Mouse (Mus musculus) liver, embryonic 14.5 days (tissue): ENCODE measurements at regions not wholly inside any gene's neighbourhood (a gene's known extent, or its start where the extent isn't known, plus 50 kb on each side); places are given as distances from the start of the nearest gene placed in this dataset.

Source experiments
- ATAC-seq: fragments of 200-750 bp; cut with Nextera tagmentation; 2 replicates; pipeline ENCODE4 v1.8.0; 2017; ENCODE audit warnings: moderate number of reproducible peaks, mild to moderate bottlenecking, moderate library complexity; ENCODE audit not compliant: insufficient read depth
- DNase-seq, 3 experiments: peaks; one replicate each; pipeline ENCODE4 v3.0.0-alpha.2; 2012 to 2013; ENCODE audit warnings: low read depth in 3 of 3, low spot score in 3 of 3
- H3K27ac ChIP-seq: fragments of 300-500 bp; sonication (generic); 2 replicates; pipeline ENCODE4 v1.5.1; 2014; ENCODE audit warnings: moderate library complexity, mild to moderate bottlenecking, control low read depth, inconsistent platforms
- H3K27me3 ChIP-seq: fragments of 300-500 bp; sonication (generic); 2 replicates; pipeline ENCODE4 v1.6.1; 2014; ENCODE audit warnings: mild to moderate bottlenecking, low read length, moderate library complexity; ENCODE audit not compliant: control insufficient read depth, insufficient read depth
- H3K36me3 ChIP-seq: fragments of 300-500 bp; sonication (generic); replicated peaks from 2 replicates; pipeline ENCODE4 v1.6.1; 2014; ENCODE audit warnings: low read depth; ENCODE audit not compliant: control insufficient read depth, insufficient read depth
- H3K4me1 ChIP-seq, 2 experiments: fragments of 200-500 bp in 1 of 2; fragments of 300-500 bp in 1 of 2; sonication (generic) in 1 of 2; replicated peaks; 2 replicates each; pipeline ENCODE4 v1.6.1; 2012 to 2014; ENCODE audit warnings: antibody characterized with exemption in 1 of 2, inconsistent platforms in 1 of 2, low read length in 1 of 2; ENCODE audit not compliant: control insufficient read depth in 2 of 2, insufficient read depth in 2 of 2
- H3K4me2 ChIP-seq: fragments of 300-500 bp; sonication (generic); 2 replicates; pipeline ENCODE4 v1.6.1; 2014; ENCODE audit warnings: low read depth, mild to moderate bottlenecking, control low read depth, moderate library complexity
- H3K4me3 ChIP-seq, 2 experiments: fragments of 200-500 bp in 1 of 2; fragments of 300-500 bp in 1 of 2; sonication (generic) in 1 of 2; 2 replicates each; pipeline ENCODE4 v1.5.1; 2012 to 2014; ENCODE audit warnings: low read depth in 2 of 2, low read length in 2 of 2, mild to moderate bottlenecking in 2 of 2, control low read depth in 1 of 2, inconsistent platforms in 1 of 2, moderate library complexity in 1 of 2; ENCODE audit not compliant: insufficient read depth in 1 of 2
- H3K9ac ChIP-seq: fragments of 300-500 bp; sonication (generic); replicated peaks from 2 replicates; pipeline ENCODE4 v1.6.1; 2014; ENCODE audit warnings: mild to moderate bottlenecking, control low read depth, moderate library complexity
- H3K9me3 ChIP-seq: fragments of 300-500 bp; sonication (generic); 2 replicates; pipeline ENCODE4 v1.6.1; 2016; ENCODE audit warnings: low read length, mixed read lengths; ENCODE audit not compliant: control insufficient read depth
- CTCF ChIP-seq: IDR thresholded peaks from 2 replicates; pipeline ENCODE4 v1.5.1; 2016; ENCODE audit warnings: antibody characterized with exemption, low read depth, control low read depth
- EP300 ChIP-seq: IDR thresholded peaks from 2 replicates; pipeline ENCODE4 v1.6.1; 2016; ENCODE audit warnings: antibody characterized with exemption, low read depth
- WGBS: fragments of 180-500 bp; shearing (Covaris S2); extraction: QIAGEN DNeasy Blood & Tissue Kit; methylation state at CpG from one replicate; pipeline ENCODE4 v1.1.7; 2014; ENCODE audit not compliant: insufficient replicate concordance; 5-methylcytosine and 5-hydroxymethylcytosine counted together

DNA sequence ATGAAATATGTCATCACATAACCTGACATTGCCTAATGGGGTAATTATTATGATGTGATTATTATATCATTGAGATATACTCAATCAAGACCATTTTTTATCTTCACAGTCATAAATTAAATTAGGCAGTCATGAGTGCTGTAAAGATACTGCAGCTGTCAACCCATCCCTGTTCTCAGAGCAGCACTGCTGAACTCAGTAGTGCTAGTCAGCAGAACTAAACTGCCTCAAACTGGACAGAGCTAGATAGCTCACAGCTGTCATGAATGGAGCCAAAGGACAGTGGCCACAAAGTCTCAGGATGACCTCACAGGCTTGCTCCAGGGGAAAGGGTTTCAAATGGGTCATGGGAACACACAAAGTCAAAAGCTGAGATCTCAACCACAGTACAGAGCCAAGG is 71.3 kb downstream of the Gm6760 start:
- TF ChIP-seq EP300 = no peak
- TF ChIP-seq CTCF = no peak
- no peak overlapping the region for H3K27ac ChIP-seq
- no peak overlapping the region for H3K9ac ChIP-seq
- no peaks in the 10 kb centered on the region for H3K27me3 ChIP-seq
- no peaks in the 10 kb centered on the region for H3K4me1 ChIP-seq
- no peaks in the 10 kb centered on the region for H3K9me3 ChIP-seq
- no peak for DNase-seq
- no peak for ATAC-seq
- H3K4me2 ChIP-seq = no peak overlapping the region
- no peaks in the 10 kb centered on the region for H3K36me3 ChIP-seq
- no peak overlapping the region for H3K4me3 ChIP-seq

DNA sequence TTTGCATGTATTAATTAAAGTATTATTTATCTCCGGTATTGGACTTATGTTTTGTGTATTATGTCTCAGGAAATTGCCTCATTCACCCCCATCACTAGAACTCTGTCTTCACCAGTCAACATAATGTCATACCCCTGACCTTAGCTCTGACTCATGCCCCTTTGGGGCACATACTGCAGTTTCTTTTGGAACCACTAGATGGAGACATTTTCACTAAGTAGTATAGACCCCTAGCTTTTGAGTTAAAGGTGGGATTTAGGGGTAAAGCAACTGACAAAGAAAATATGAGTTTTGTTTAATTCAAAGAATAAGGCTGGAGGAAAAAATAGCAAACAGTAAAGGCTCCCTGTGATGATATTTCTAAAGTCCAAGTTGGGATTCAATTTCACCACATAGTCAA is 93.6 kb downstream of the Gm6760 start:
- H3K27me3 ChIP-seq = no peaks in the 10 kb centered on the region
- no peaks in the 10 kb centered on the region for H3K9me3 ChIP-seq
- H3K9ac ChIP-seq = no peak overlapping the region
- H3K27ac ChIP-seq = no peak overlapping the region
- no peaks in the 10 kb centered on the region for H3K36me3 ChIP-seq
- H3K4me3 ChIP-seq = no peak overlapping the region
- WGBS = 7% methylated on average over 1 of the region's 1 CpGs
- DNase-seq (no peak), ATAC-seq (no peak)
- H3K4me2 ChIP-seq = no peak overlapping the region
- peak; percentile 16; the same call in 1 of the 2 replicates for TF ChIP-seq CTCF
- TF ChIP-seq EP300 = no peak
- no peaks in the 10 kb centered on the region for H3K4me1 ChIP-seq

DNA sequence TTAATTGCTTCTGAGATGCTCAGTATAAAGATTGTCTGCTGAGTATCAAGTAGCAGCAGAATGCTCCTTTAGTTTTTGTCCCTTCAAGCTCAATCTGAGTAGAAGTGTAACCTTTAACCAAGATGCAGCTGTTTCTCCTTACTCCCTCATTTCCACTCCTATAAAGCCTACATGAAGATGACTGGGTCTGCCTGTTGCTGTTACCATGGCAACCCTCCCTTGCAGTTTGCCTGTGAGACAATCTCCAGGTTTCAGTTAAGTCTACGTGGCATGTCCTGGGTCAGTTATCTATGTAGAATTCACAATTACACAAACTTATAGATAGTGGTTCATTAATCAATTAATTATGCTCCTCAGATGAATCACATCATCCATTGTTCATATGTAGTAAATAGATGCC is 95.2 kb downstream of the Gm6760 start:
- no peak overlapping the region for H3K4me2 ChIP-seq
- TF ChIP-seq EP300 = no peak
- no peak for TF ChIP-seq CTCF
- no peaks in the 10 kb centered on the region for H3K9me3 ChIP-seq
- no peak for DNase-seq
- no peaks in the 10 kb centered on the region for H3K27me3 ChIP-seq
- H3K4me3 ChIP-seq = no peak overlapping the region
- no peaks in the 10 kb centered on the region for H3K36me3 ChIP-seq
- no peak overlapping the region for H3K9ac ChIP-seq
- H3K27ac ChIP-seq = no peak overlapping the region
- 45% methylated on average over 1 of the region's 1 CpGs for WGBS
- no peak for ATAC-seq
- no peaks in the 10 kb centered on the region for H3K4me1 ChIP-seq
